Mouse (Mus musculus) gastrocnemius, postnatal 4 days (tissue): Measurements from ENCODE around the gene Abcb8. TPM values are rescaled to one million over a fixed set of nuclear protein-coding genes. Genes with fewer than 3 reads are reported as not detected.
"Not testable (repeated sequence)": the region's sequence is repeated elsewhere in the genome, so short reads cannot be mapped to it uniquely, and the experiment has no call there.

Experiments used
- DNase-seq, 2 experiments: peaks; one replicate each; pipeline ENCODE4 v3.0.0; 2021 to 2022; ENCODE audit warnings: low spot score in 2 of 2, mixed read lengths in 2 of 2
- total RNA-seq, 2 experiments: library from RNA; stranded (reverse); gene quantifications; 2 replicates each; pipeline ENCODE4 v1.2.3; 2021

Abcb8 gene
- total RNA-seq, 2 experiments from 2014 or later: 48.0 to 51.9 TPM

- no peak for DNase-seq
These were observed 739 bp upstream of the Abcb8 start for GRCm38 (mm10) chr5:24392724-24393123.

- DNase-seq: peak; percentile 76 to 92
These were observed 867 bp downstream of the Abcb8 start for GRCm38 (mm10) chr5:24394165-24394894.

- DNase-seq: not testable (repeated sequence)
These were observed 2.8 kb downstream of the Abcb8 start for GRCm38 (mm10) chr5:24396254-24396653.

- no peak for DNase-seq
These were observed 6.2 kb downstream of the Abcb8 start for GRCm38 (mm10) chr5:24399686-24400085.

- DNase-seq: no peak
These were observed 6.9 kb downstream of the Abcb8 start for GRCm38 (mm10) chr5:24400362-24400761.

- no peak for DNase-seq
These were observed 7.6 kb downstream of the Abcb8 start for GRCm38 (mm10) chr5:24400911-24401605.

- DNase-seq: no peak
These were observed 8.5 kb downstream of the Abcb8 start for GRCm38 (mm10) chr5:24401969-24402368.

GRCm38 (mm10) chr5:24404594-24405360, 11.3 kb downstream of the Abcb8 start:
- no peak for DNase-seq

GRCm38 (mm10) chr5:24405389-24405876, 12.0 kb downstream of the Abcb8 start:
- DNase-seq: no peak

GRCm38 (mm10) chr5:24408651-24409050, 15.2 kb downstream of the Abcb8 start:
- DNase-seq: no peak

GRCm38 (mm10) chr5:24409466-24409865, 16.0 kb downstream of the Abcb8 start:
- no peak for DNase-seq

- DNase-seq: no peak
These were observed 18.6 kb downstream of the Abcb8 start for GRCm38 (mm10) chr5:24412063-24412462.

GRCm38 (mm10) chr5:24413042-24413693, 19.7 kb downstream of the Abcb8 start, which contains the start of gene Asic3:
Gene Asic3, plus strand, starts transcription at chr5:24413392.
- DNase-seq: no peak

- DNase-seq: no peak
These were observed 20.5 kb downstream of the Abcb8 start for GRCm38 (mm10) chr5:24413938-24414337.

- peak in 1 of 2 experiments; percentile 67 for DNase-seq
These were observed 22.8 kb downstream of the Abcb8 start for GRCm38 (mm10) chr5:24416222-24416736.

GRCm38 (mm10) chr5:24417587-24417986, 24.1 kb downstream of the Abcb8 start:
- no peak for DNase-seq

GRCm38 (mm10) chr5:24420381-24420780, 26.9 kb downstream of the Abcb8 start:
- DNase-seq: no peak

- peak; percentile 88 to 96 for DNase-seq
These were observed 29.9 kb downstream of the Abcb8 start, which contains the start of the genes Cdk5 and Slc4a2 for GRCm38 (mm10) chr5:24423129-24424003. Gene Cdk5, minus strand, starts transcription at chr5:24423530. Gene Slc4a2, plus strand, starts transcription at chr5:24423837.

GRCm38 (mm10) chr5:24424004-24424781, 30.7 kb downstream of the Abcb8 start:
- DNase-seq: peak in 1 of 2 experiments; percentile 49
